Mouse (Mus musculus): ENCODE measurements around the gene Ccnl1.
A peak's percentile ranks its signal among the peaks of the same experiment; 100 is the strongest.

Gene Ccnl1

DNA sequence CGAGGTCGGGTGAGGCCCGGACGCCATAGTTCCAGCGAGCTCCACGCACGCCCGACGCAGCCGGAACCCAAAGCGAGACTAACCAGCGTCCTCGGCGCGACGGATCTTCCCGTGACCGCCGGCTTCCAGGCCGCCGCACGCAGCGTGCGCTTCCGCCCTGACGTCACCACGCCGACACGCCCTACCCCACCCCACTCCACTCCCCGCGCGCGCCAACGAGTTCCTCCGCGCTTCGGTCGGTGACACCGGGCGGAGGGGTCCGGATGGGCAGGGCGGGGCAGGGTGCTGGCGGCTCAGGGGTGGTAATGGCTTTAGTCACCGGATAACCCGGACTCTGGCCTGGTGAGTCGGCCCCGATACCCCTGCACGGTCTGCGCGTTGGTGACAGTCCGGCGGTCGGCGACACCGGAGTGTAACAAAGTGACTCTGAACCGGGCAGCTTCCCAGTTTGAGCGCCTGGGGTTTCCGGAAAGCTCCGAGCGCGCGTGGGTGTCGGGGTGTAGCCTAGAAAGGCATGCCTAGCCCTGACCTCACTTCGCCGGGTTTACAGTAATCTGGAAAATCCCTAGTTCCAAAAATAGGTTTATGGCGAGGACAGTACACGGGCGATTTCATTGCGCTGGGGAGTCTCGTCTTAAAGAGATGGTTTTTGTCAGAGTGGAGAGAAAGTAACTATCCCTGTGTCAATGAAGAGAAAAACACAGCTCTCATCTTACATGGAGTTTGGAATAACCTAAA lies at the start of gene Ccnl1:
Ccnl1 (minus strand) TSS at position 148 of the 738 bp plus-strand sequence.
- no peak for DNase-seq (ENCODE audit: extremely low spot score, low read depth, low spot score)

- no peak for DNase-seq (ENCODE audit: extremely low spot score, low read depth, low spot score)
Observed at GRCm38 (mm10) chr3:66004989-66005388, 46.9 kb upstream of the Ccnl1 start.

GRCm38 (mm10) chr3:66004220-66004951 lies 46.3 kb upstream of the Ccnl1 start:
- DNase-seq (ENCODE audit: extremely low spot score, low read depth, low spot score): no peak

GRCm38 (mm10) chr3:66000400-66000799 lies 42.4 kb upstream of the Ccnl1 start:
- no peak for DNase-seq (ENCODE audit: extremely low spot score, low read depth, low spot score)

DNA sequence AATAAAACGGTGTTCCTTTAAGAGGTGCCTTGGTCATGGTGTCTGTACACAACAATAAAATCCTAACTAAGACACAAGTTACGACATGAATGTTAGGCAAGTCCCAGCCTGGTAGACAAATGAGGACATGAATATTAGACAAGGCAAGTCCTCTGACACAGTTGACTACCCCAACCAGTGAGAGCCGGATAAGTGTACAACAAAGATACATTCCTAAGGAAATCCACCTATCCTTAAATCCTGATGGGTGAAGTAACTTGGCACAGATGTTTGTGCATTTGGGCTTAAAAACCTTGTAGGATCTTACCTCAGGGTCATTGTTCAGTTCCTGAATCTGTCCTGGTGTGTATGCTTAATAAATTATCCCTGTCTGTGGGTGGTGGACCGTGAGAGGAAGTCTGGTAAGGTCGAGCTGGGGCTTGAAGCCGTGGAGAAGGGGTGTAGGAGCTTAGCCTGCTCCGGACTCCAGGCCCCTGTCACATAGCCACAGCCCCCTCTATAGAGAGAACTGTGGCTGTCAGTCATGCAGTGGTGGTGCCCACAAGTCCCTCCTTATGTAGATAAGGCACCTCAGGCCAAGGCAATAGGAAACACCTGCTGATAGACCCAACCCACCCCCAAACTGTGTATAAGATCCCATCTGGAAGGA lies 39.4 kb upstream of the Ccnl1 start:
- DNase-seq (ENCODE audit: extremely low spot score, low read depth, low spot score): no peak

DNA sequence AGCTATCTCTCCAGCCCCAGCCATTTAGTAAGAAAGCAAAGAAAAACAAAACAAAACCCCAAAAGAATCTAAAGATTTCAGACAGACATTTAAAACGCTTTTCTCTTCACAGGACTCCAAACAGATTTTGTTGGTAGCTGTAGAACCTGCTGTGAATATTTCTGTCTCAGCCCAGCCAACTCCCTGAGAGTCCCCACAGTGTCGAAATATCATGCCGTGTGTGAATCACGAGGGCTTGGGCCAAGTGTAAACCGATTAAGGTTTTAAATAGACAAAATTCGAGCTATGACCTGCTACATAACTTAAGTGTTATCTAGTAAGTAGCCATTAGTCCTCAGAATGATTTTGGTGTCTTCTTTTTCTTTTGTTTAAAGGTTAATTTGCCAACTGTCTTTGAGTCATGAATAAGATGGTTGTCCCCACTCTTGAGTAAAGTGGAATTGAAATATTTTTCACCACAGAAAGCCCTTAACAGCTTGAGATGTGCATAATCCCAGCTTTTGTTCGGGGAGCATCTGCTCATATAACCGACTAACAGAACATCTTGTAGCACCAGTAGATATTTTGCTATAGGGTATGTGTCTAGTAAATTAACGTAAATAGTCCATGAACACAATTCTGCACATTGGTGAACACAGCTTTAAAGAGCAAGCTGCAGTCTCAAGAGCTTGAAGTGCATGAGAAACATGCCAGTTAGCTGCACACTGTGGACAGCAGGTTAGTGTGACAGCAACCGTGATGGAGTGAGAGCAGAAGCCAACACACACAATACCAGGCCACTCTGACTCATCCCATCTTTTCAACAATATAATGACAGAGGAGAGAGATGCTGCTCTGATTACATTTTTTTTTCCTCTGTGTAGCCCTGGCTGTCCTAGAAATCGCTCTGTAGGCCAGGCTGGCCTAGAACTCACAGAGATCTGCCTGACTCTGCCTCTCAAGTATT lies 34.6 kb upstream of the Ccnl1 start:
- DNase-seq (ENCODE audit: extremely low spot score, low read depth, low spot score): no peak

- DNase-seq (ENCODE audit: extremely low spot score, low read depth, low spot score): no peak
Observed at GRCm38 (mm10) chr3:65990957-65991646, 33.1 kb upstream of the Ccnl1 start.

DNA sequence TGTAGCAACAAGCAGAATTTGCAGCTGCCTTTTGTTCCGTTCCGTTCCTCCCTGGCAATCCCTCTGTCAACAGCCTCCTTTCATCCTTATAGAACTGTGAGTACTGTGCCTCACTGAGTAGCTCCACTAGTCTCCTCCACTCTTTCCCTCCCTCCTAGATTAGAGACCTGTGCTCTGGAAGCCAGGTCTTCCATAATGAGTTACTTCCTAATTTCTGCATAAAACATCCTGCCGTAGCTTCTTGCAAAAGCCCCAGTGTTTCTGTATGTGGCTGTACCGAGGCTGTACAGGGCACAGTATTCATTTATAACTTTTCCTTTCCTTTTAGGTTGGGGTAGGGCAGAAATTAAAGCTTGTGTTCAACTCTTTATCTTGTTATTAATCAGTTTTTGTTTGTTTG lies 32.5 kb upstream of the Ccnl1 start:
- DNase-seq (ENCODE audit: extremely low spot score, low read depth, low spot score): no peak

DNA sequence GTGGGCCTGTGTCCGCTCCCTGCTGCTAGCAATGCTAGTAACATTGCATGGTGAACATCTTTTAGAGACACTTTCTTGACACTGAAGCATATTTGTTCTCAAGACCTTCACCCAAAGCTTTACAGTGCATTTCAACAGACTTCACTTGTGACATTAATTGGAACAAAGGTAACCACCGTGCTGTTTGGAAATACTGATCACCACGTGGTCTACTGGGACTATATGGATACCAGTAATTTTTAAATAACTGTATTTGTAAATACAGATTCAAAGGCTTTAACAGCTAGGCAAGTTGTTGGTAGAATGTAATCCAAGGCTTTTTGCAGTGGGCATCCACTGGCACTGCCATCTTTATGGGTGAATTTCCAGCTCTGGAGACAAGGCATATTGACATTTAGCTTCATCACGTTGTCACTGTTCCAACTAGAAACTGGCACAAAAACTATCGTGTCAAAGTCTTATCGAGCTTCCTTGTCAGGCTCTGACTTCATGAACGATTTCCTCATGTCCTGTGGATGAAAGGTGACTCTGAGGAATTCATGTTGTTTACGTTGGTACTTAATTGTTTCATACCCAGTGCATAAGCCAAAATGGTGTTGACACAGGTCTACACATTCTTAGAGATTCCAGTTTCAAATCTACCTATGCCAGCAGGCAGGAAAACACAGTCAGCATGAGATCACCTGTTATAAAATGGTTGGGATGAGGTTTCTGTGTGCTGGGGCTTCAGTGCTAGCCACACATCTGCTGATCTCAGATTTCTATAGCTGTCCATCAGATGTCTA lies 30.9 kb upstream of the Ccnl1 start:
- DNase-seq (ENCODE audit: extremely low spot score, low read depth, low spot score): no peak

DNA sequence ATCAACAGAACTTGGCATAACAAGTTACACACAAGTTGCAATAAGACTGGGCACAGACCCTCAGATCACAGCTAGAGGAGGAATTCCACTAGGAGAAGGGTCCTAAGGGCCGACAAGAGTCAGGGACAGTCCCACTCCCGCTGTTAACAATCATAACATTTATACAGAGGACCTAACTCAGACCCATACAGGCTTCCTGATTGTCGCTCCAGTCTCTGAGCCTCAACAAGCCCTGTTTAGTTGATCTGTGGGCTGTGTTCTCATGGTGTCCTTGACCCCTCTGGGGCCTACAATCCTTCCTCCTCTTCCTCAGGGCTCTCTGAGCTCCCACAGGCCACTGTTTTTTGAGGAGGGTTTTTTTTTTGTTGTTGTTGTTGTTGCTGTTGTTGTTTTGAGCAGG lies 18.2 kb upstream of the Ccnl1 start:
- no peak for DNase-seq (ENCODE audit: extremely low spot score, low read depth, low spot score)

DNA sequence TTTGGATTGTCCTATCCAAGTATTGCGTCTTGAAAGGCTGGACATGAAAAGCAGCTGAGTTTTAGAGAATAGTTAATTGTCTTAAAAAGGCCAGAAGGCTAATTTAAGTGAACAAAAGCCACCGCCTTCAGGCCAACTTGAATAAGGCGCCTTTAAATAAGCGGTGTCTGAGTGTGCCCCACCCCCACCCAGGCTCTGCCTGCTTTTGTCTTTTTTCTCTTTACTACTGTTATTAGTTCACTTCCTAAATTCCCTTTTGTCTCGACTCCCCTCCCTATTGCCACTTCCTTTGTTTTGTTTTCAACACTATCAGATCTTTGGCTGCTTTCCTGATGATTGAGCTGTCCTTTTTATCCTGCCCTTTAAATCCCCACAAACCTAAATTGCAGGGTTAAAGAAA lies 17.3 kb upstream of the Ccnl1 start:
- no peak for DNase-seq (ENCODE audit: extremely low spot score, low read depth, low spot score)

DNA sequence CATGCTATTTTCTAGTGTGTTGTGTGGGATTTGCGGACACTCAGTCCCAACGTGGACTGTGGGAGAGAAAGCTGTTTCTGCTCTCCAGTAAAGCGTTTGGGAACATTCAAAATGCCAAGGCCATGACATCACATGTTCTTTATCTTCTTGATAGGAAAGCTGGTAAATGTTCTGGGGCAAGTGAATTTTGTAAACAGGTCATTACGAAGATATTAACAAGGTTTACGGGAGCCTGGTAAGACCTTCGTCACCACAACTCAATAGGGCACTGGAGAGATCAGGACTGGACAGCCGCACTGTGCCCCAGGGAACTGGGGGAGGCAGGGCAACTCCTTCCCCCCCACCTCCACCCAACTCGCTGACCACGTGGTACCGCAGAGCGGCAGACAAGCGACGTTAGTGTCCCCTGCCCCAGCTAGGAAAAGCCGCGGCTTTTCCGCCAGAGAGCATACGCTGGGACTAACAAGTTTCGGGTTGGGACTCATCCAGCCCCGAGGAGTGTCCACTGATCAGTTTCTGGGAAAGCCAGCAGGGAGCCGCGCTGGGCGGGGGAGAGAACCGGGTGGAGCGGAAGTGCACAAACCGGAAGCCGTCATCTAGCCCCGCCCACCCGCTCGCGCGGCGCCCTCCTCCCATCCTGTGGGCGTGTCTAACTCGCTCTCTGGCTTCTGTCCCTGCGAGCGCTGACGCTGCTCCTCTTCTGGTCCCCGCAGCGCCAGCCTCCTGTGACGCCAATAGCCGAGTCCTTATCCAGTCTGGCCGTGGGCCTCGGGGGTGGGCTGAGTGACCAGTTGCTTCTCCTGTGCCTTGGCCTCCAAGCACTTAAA lies 16.4 kb upstream of the Ccnl1 start:
- peak; percentile 89 for DNase-seq (ENCODE audit: extremely low spot score, low read depth, low spot score)

DNA sequence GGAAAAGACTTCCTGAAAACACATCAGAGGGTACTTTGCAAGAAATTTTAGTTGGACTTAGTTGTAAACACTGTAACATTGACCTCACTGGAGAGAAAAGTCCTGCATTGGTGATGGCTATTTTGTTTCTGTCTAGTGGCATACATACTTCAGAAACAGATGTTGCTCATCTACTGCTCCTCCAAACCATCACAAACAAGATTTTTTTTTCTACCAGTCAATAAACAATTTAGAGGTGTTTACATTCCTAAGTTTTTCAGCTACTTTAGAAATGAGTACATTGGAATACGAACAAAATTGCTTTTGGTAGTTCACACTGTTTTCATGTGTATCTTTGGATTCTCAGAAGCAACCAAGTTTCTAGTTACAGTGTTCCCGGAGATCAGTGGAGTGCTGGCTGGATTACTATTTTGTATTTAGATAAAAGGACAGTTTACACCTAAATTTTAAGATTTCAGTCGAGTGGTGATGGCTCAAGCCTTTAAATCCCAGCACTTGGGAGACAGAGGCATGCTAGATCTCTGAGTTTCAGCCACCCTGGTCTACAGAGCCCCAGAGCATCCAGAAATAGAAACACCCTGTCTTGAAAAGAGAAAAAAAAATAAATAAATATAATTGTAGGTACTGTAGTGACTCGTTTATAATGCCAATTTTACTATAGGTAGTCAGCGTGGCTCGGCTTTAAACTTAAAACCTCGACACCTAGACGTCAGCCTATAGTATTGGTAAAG lies 15.6 kb upstream of the Ccnl1 start:
- DNase-seq (ENCODE audit: extremely low spot score, low read depth, low spot score): no peak

GRCm38 (mm10) chr3:65969196-65969595 lies 11.1 kb upstream of the Ccnl1 start:
- DNase-seq (ENCODE audit: extremely low spot score, low read depth, low spot score): no peak

GRCm38 (mm10) chr3:65966360-65966759 lies 8.3 kb upstream of the Ccnl1 start:
- DNase-seq (ENCODE audit: extremely low spot score, low read depth, low spot score): no peak

DNA sequence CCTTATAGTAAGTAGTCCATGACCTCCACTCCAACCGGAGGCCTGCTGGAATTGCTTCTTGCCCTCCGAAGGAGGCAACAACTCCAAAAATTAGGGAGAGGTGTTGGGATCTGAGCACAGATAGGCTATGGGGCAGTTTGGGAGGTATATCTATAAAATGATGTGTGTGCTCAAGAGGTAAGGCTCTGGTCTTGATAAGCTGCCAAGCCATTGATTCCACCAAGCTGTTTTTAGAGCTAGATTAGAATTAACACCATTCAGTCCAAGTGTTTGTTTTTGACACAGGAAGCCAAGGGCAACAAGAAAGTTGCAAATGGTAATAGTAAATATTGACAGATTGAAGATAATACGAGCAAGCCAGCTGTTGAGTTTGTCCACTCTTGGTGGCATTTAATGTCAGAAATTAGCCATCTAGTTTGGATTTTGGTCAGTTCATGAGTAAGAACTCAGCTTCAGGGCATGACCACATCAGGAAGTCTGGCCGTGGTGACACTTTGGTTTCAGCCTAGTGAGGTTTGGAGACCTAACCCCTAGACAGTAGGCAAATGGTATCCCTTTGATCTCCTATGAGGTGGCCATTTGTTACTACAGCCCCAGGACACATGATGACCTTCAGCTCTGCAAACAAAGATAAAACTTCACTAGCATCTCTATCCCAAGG lies 4.4 kb upstream of the Ccnl1 start:
- DNase-seq (ENCODE audit: extremely low spot score, low read depth, low spot score): no peak

DNA sequence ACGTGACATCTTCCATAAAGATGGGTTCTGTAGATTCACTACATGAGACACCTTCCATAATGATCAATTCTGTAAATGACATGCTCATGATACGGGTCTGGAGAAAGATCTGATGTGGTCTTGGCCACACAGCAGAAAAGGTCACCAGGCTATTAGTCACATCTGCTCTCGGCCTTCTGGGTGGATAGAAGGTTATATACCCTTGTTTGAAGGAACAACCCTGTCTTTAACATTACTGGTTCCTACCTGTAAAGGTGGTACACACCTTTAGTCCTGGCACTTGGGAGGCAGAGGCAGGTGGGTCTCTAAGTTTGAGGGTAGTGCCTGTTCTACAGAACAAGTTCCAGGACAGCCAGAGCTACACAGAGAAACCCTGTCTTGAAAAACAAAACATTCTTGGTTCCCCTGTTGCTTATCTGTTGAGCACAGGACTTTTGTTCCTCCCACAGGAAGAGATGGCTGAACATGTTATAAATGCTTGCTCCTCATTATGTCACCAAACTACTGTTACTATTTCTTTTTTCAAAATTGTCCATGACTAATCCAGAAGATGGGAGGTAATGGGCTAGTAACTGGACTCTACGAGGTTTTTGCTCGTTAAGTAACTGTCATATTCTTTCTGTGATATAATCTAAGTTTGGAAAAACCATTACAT lies 2.4 kb upstream of the Ccnl1 start:
- DNase-seq (ENCODE audit: extremely low spot score, low read depth, low spot score): no peak

Measured in hindlimb bud, embryonic 11.5 days (tissue).